Mouse (Mus musculus): ENCODE results near the gene Celf6. TPM values are rescaled to one million over a fixed set of nuclear protein-coding genes. Genes with fewer than 3 reads are reported as not detected.

The Celf6 gene
- polyA plus RNA-seq (2016; fragmentation: Nextera tagmentation; extraction: Ambion mirVana), result 1.0 and 1.8 TPM in 2 replicates

- H3K36me3 ChIP-seq, result no peaks in the 10 kb centered on the region
- H3K4me1 ChIP-seq, result peaks cover 8% of the 10 kb centered on the region; the same call in 1 of the 2 replicates
- peaks cover 19% of the 10 kb centered on the region; the same call in 1 of the 2 replicates for H3K27me3 ChIP-seq
- 0 out of 2 replicates have a peak within 1 kb of the TSS, but pooled peaks have one; percentile 10 for H3K9ac ChIP-seq
- under 1% methylated on average over 60 of the region's 61 CpGs for WGBS
- peak; percentile 98 for ATAC-seq (ENCODE audit: insufficient number of reproducible peaks, insufficient read depth, low FRiP score, low TSS enrichment)
- H3K27ac ChIP-seq, result no peak within 1 kb of the TSS
- H3K4me2 ChIP-seq (replicated peaks), result peak within 1 kb of the TSS; percentile 68
- H3K9me3 ChIP-seq, result no peaks in the 10 kb centered on the region
- peak within 1 kb of the TSS; percentile 44 for H3K4me3 ChIP-seq
These were observed at the start of gene Celf6 for GRCm38 (mm10) chr9:59577844-59578504. Gene Celf6 (plus strand): TSS chr9:59577917.

- Histone ChIP-seq H3K27ac (no peak overlapping the region), H3K9me3 (no peaks in the 10 kb centered on the region), H3K4me1 (no peaks in the 10 kb centered on the region), H3K9ac (no peak overlapping the region), H3K27me3 (no peaks in the 10 kb centered on the region), H3K4me2 (replicated peaks) (no peak overlapping the region), H3K36me3 (no peaks in the 10 kb centered on the region), H3K4me3 (no peak overlapping the region)
- whole genome bisulfite sequencing, result 86% methylated on average over 2 of the region's 2 CpGs
- no peak for ATAC-seq (ENCODE audit: insufficient number of reproducible peaks, insufficient read depth, low FRiP score, low TSS enrichment)
These were observed 49.4 kb upstream of the Celf6 start for GRCm38 (mm10) chr9:59528274-59528673.

- Histone ChIP-seq H3K9ac (no peak overlapping the region), H3K4me1 (no peaks in the 10 kb centered on the region), H3K36me3 (no peaks in the 10 kb centered on the region), H3K4me2 (replicated peaks) (no peak overlapping the region), H3K27me3 (no peaks in the 10 kb centered on the region), H3K27ac (no peak overlapping the region), H3K4me3 (no peak overlapping the region), H3K9me3 (no peaks in the 10 kb centered on the region)
- 24% methylated on average over 5 of the region's 5 CpGs for WGBS
- no peak for ATAC-seq (ENCODE audit: insufficient number of reproducible peaks, insufficient read depth, low FRiP score, low TSS enrichment)
These were observed 46.1 kb upstream of the Celf6 start for GRCm38 (mm10) chr9:59531645-59532044.

- Histone ChIP-seq H3K27ac (no peak overlapping the region), H3K27me3 (no peaks in the 10 kb centered on the region), H3K4me1 (no peaks in the 10 kb centered on the region), H3K9ac (no peak overlapping the region), H3K9me3 (no peaks in the 10 kb centered on the region), H3K4me3 (no peak overlapping the region), H3K4me2 (replicated peaks) (no peak overlapping the region), H3K36me3 (no peaks in the 10 kb centered on the region)
- ATAC-seq (ENCODE audit: insufficient number of reproducible peaks, insufficient read depth, low FRiP score, low TSS enrichment), result no peak
- 74% methylated on average over 2 of the region's 2 CpGs for WGBS
These were observed 44.3 kb upstream of the Celf6 start for GRCm38 (mm10) chr9:59533422-59533821.

- Histone ChIP-seq H3K4me1 (no peaks in the 10 kb centered on the region), H3K9me3 (no peaks in the 10 kb centered on the region), H3K36me3 (no peaks in the 10 kb centered on the region), H3K27me3 (no peaks in the 10 kb centered on the region), H3K4me2 (replicated peaks) (no peak overlapping the region), H3K27ac (no peak overlapping the region), H3K4me3 (no peak overlapping the region), H3K9ac (no peak overlapping the region)
- WGBS, result 69% methylated on average over 4 of the region's 4 CpGs
- no peak for ATAC-seq (ENCODE audit: insufficient number of reproducible peaks, insufficient read depth, low FRiP score, low TSS enrichment)
These were observed 43.8 kb upstream of the Celf6 start for GRCm38 (mm10) chr9:59533889-59534288.

GRCm38 (mm10) chr9:59537651-59538050 is 40.1 kb upstream of the Celf6 start:
- 81% methylated on average over 3 of the region's 3 CpGs for WGBS
- no peak overlapping the region for H3K4me3 ChIP-seq
- peaks cover 13% of the 10 kb centered on the region for H3K4me1 ChIP-seq
- no peak overlapping the region for H3K27ac ChIP-seq
- ATAC-seq (ENCODE audit: insufficient number of reproducible peaks, insufficient read depth, low FRiP score, low TSS enrichment), result no peak
- no peak overlapping the region for H3K4me2 ChIP-seq (replicated peaks)
- no peaks in the 10 kb centered on the region for H3K9me3 ChIP-seq
- H3K9ac ChIP-seq, result no peak overlapping the region
- no peaks in the 10 kb centered on the region for H3K36me3 ChIP-seq
- H3K27me3 ChIP-seq, result no peaks in the 10 kb centered on the region

GRCm38 (mm10) chr9:59539441-59540137 is 38.1 kb upstream of the Celf6 start, which contains the start of the genes Hexa and Tmem202:
Gene Hexa (plus strand): TSS chr9:59539540.
Gene Tmem202 (minus strand): TSS chr9:59539847.
- no peaks in the 10 kb centered on the region for H3K27me3 ChIP-seq
- no peaks in the 10 kb centered on the region for H3K9me3 ChIP-seq
- H3K4me3 ChIP-seq, result peak within 1 kb of the TSS; percentile 74
- ATAC-seq (ENCODE audit: insufficient number of reproducible peaks, insufficient read depth, low FRiP score, low TSS enrichment), result peak; percentile 85
- H3K36me3 ChIP-seq, result no peaks in the 10 kb centered on the region
- peaks cover 13% of the 10 kb centered on the region for H3K4me1 ChIP-seq
- WGBS, result 3% methylated on average over 54 of the region's 55 CpGs
- H3K27ac ChIP-seq, result peak within 1 kb of the TSS; percentile 55; the same call in 1 of the 2 replicates
- H3K9ac ChIP-seq, result peak within 1 kb of the TSS; percentile 78
- peak within 1 kb of the TSS; percentile 91 for H3K4me2 ChIP-seq (replicated peaks)

- 95% methylated on average over 6 of the region's 6 CpGs for WGBS
- no peaks in the 10 kb centered on the region for H3K36me3 ChIP-seq
- H3K9me3 ChIP-seq, result no peaks in the 10 kb centered on the region
- no peak overlapping the region for H3K4me2 ChIP-seq (replicated peaks)
- no peak overlapping the region for H3K27ac ChIP-seq
- ATAC-seq (ENCODE audit: insufficient number of reproducible peaks, insufficient read depth, low FRiP score, low TSS enrichment), result no peak
- H3K27me3 ChIP-seq, result no peaks in the 10 kb centered on the region
- H3K4me3 ChIP-seq, result no peak overlapping the region
- peaks cover 13% of the 10 kb centered on the region for H3K4me1 ChIP-seq
- H3K9ac ChIP-seq, result no peak overlapping the region
These were observed 36.1 kb upstream of the Celf6 start for GRCm38 (mm10) chr9:59541617-59542016.

GRCm38 (mm10) chr9:59542766-59543324 is 34.9 kb upstream of the Celf6 start:
- no peak for ATAC-seq (ENCODE audit: insufficient number of reproducible peaks, insufficient read depth, low FRiP score, low TSS enrichment)
- no peaks in the 10 kb centered on the region; the same call in 1 of the 2 replicates for H3K36me3 ChIP-seq

GRCm38 (mm10) chr9:59544739-59545138 is 33.0 kb upstream of the Celf6 start:
- Histone ChIP-seq H3K27ac (no peak overlapping the region), H3K4me2 (replicated peaks) (no peak overlapping the region), H3K9ac (no peak overlapping the region), H3K4me1 (peaks cover 13% of the 10 kb centered on the region), H3K36me3 (no peaks in the 10 kb centered on the region; the same call in 1 of the 2 replicates), H3K27me3 (no peaks in the 10 kb centered on the region), H3K9me3 (no peaks in the 10 kb centered on the region), H3K4me3 (no peak overlapping the region)
- 79% methylated on average over 5 of the region's 5 CpGs for WGBS
- ATAC-seq (ENCODE audit: insufficient number of reproducible peaks, insufficient read depth, low FRiP score, low TSS enrichment), result no peak

More at GRCm38 (mm10) chr9:59542766-59543324, 34.9 kb upstream of the Celf6 start:
- Histone ChIP-seq H3K9ac (no peak overlapping the region), H3K4me3 (no peak overlapping the region), H3K27me3 (no peaks in the 10 kb centered on the region), H3K9me3 (no peaks in the 10 kb centered on the region), H3K4me2 (replicated peaks) (no peak overlapping the region), H3K4me1 (peaks cover 13% of the 10 kb centered on the region), H3K27ac (no peak overlapping the region)

- 93% methylated on average over 1 of the region's 1 CpGs for WGBS
- Histone ChIP-seq H3K4me1 (no peaks in the 10 kb centered on the region; the same call in 1 of the 2 replicates), H3K9me3 (no peaks in the 10 kb centered on the region), H3K27ac (no peak overlapping the region), H3K4me3 (no peak overlapping the region), H3K4me2 (replicated peaks) (no peak overlapping the region), H3K36me3 (no peaks in the 10 kb centered on the region; the same call in 1 of the 2 replicates), H3K27me3 (no peaks in the 10 kb centered on the region), H3K9ac (no peak overlapping the region)
- no peak for ATAC-seq (ENCODE audit: insufficient number of reproducible peaks, insufficient read depth, low FRiP score, low TSS enrichment)
These were observed 29.8 kb upstream of the Celf6 start for GRCm38 (mm10) chr9:59547869-59548268.
